Mouse (Mus musculus) T-helper 2 cell (primary cell): ENCODE measurements at regions not wholly inside any gene's neighbourhood (a gene's known extent, or its start where the extent isn't known, plus 50 kb on each side); places are given as distances from the start of the nearest gene placed in this dataset.
"Not testable (repeated sequence)": the region's sequence is repeated elsewhere in the genome, so short reads cannot be mapped to it uniquely, and the experiment has no call there.

Experiments used
- in situ Hi-C: fragments of 300-600 bp; cut with MboI, MseI; formaldehyde crosslinking; loops from one replicate; pipeline ENCODE4 v1.15.1; 2025; ENCODE audit warnings: high pct_unique_total_duplicates

- in situ Hi-C loops = no loop called here
These were observed 388.5 kb upstream of the Klhl29 start for GRCm38 (mm10) chr12:5764026-5764425.

- in situ Hi-C loops = no loop called here
These were observed 386.9 kb upstream of the Klhl29 start for GRCm38 (mm10) chr12:5762306-5762927.

DNA sequence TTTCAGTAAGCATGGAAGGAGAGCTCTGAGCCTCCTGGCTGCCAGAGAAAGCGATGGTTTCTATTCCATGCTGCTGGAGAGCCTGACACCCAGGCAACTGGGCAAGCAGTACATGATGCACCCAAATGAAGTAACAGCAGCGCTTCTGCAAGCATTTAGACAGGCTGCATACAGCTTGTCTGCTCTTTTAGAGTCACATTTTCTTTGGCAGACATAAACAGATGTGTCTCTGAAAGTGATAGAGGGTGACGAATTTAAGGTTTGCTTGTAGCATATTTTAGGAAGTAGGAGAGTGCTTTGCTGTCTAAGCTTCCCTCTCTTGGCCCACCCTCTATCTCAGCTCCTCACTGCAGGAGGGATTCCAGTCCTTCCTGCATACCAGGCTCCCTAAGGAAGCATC is 384.0 kb upstream of the Klhl29 start:
- in situ Hi-C loops = no loop called here

GRCm38 (mm10) chr12:5757766-5758165 is 382.3 kb upstream of the Klhl29 start:
- in situ Hi-C loops = no loop called here

DNA sequence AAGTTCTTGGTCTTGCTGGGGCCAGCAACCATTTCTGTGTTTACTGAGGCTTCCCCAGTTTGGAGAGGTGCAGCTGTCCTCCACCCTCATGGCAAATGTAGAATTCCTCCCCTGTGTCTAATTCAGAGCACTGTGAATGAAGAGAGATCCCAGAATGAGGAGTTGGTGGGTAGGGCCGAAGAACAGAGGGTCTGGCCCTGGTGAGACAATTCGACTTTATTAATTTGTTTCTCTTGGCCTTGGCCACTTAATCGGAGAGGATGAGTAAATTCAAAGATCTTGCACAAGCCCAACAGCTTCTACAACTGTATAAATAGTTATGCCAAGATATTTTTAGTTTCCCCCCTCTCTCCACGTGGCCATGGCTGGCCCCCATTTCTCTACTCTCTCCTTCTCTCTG is 381.9 kb upstream of the Klhl29 start:
- in situ Hi-C loops = no loop called here

GRCm38 (mm10) chr12:5753831-5754230 is 378.3 kb upstream of the Klhl29 start:
- in situ Hi-C loops = no loop called here

DNA sequence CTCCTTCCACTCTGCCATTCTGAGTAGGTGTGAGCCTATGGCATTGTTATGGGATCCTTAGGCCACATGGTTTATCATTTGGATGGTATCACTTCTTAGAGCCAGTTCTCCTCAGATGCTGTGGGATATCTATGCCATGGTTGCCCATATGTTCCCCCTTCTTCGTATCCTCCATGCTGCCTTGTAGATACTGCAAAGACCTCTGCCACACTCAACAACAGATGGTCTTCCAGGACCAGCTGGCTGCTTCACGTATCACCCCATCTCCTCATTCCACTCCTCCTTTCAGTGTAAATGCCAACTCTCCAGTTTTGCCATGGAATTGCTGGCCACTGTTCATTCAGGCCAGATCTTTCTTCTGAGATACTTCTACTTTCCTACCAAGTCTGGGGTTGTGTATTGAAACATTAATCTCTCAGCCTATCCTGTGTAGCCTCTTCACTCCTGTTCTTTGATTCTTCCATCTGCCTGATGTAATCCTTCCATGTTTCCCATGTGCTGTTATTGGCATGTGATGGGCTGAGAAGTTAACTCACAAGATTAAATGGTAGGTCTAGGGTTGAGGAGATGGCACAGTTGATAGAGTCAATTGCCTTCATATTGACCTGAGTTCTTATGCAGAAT is 368.7 kb upstream of the Klhl29 start:
- in situ Hi-C loops = no loop called here

GRCm38 (mm10) chr12:5736066-5736465 is 360.6 kb upstream of the Klhl29 start:
- in situ Hi-C loops = loop anchor here (10.0 kb wide), 1 partner anchor 139 kb away; no protein-coding TSS in a partner anchor

DNA sequence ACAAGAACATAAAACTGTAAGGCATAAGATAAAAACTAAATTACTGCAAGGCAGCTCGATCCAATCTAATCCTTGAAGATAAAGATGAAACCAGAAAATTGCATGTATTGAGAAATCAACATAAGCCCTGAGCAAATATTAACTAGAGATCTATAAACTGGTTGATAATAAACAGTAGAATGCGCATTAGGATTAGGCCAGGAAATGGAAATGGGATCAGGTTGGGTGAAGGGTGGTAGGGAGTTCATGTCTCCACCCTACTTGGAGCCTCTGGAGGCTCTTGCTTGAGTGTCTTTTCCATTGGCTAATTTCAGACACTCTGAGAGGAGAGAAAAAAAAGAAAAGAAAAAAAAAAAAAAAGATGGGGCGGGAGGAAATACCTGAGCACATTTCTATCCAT is 359.4 kb upstream of the Klhl29 start:
- in situ Hi-C loops = loop anchor here (10.0 kb wide), 1 partner anchor 140 kb away; no protein-coding TSS in a partner anchor

DNA sequence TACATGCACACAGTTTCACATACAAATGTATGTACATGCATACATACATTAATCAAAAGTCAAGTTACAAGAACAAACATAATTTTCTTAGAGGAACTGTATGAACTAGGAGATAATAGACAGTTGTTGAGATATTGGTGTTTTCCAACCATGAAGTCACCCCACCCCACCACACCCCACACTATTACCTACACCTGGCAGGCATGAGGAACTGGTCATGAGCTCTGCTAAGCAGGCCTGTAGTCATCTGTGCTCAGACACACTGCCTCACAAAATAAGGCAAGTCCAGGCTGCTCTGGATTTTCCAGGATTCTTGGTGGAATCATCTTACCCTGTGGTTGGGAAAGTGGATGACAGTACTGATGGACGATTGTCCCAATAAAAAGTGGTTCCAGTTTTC is 347.6 kb upstream of the Klhl29 start:
- in situ Hi-C loops = no loop called here

DNA sequence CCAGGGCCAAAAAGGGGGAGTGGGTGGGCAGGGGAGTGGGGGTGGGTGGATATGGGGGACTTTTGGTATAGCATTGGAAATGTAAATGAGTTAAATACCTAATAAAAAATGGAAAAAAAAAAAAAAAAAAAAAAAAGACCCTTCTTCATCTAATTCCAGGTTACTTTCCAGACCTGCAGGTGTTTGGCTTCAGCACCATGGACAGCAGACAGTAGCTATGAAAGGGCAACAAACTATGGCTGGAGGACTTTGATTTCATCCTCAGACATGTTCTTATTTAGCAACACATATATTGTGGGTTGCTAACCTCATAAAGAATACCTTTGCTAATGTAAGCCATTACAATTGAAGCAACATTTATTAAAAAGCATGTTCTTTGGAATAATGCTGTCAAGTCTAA is 342.0 kb upstream of the Klhl29 start:
- in situ Hi-C loops = not testable (repeated sequence)

DNA sequence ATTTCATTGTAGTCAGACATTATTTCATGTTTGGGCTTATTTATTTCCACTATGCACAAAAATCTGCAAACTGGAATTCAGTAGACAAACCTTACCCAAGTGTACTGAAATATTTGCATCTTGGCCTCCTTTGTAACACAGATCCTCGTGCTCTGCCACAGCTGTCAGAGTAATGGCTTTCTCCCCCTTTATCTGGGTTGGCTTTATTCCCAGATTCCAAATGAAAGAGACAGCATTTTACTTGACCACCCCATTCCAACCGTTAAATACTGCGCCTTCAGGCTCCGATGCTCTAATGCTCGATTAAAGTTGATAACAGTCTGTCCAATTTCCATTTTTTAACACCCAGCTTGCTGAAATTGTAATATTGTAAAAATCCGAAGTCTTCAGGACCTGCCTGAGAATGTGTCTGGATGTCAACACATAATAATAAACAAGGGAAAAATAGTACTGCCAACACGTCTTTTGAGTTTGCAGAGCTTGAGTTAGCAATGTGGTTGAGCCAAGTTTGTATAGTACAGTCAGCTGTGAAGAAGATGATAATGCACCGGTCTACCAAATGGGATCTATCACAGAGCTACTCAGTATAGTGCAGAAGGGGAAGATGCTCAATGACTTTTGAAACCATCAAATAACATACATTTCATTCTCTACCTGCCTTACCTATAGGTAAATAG is 323.4 kb upstream of the Klhl29 start:
- in situ Hi-C loops = no loop called here

- in situ Hi-C loops = no loop called here
These were observed 306.7 kb upstream of the Klhl29 start for GRCm38 (mm10) chr12:5682182-5682581.

DNA sequence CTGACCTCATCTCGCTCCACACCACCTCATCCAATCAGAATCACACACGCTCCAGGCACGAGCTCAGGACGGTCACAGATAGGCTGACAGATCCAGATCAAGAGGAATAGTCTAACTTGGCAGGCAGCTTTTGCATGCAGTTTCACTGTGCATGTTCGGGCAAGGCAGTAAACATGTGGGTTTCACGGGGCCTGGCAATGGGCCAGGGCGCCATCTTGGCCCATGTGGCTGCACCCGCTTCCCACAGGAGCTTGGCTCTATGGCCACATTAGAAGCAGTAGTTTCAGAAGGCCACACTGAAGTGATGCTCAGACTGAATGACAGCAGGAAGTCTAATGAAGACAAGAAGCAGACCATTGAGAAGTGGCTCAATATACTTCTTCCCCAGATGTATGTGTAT is 302.6 kb upstream of the Klhl29 start:
- in situ Hi-C loops = not testable (repeated sequence)

DNA sequence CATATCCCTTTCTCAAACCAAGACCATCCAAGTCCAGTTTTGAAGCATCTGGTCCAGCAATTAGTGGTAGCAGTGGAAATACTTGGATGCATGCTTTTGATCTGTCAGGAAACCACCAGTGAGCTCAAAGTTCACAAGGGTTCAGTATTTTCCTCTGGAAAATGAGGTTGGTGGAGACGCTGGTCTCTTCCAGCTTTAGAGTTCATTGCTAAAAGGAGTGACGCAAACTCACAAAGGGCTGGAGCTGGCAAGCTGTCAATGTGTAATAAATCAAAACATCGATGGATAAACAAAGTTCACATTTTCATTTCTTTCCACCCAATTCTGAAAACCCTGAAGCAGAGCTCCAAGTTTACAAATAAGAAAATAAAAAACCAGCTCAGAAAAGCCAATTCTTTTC is 293.0 kb upstream of the Klhl29 start:
- in situ Hi-C loops = no loop called here

GRCm38 (mm10) chr12:5637571-5638275 is 262.2 kb upstream of the Klhl29 start:
- in situ Hi-C loops = no loop called here

DNA sequence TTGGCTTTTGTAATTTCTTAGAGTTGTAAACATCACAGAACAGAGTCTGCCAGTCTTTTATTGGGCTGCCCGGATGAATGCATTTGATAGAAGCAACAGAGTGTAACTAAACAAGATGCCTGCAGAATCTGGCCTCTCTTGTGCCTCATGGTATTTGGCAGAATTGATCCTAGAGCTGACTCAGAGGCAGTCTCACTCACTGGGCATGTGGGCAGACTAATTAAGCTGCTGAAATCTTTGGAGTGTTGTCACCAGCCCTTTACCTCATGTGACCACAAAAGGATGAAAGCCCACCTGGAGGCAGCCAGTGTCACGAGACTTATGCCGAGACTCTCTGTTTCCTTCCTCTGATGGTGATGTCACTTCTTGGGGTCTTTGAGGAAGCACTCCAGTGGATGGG is 258.5 kb upstream of the Klhl29 start:
- in situ Hi-C loops = no loop called here

GRCm38 (mm10) chr12:5601084-5601654 is 225.7 kb upstream of the Klhl29 start:
- in situ Hi-C loops = no loop called here

DNA sequence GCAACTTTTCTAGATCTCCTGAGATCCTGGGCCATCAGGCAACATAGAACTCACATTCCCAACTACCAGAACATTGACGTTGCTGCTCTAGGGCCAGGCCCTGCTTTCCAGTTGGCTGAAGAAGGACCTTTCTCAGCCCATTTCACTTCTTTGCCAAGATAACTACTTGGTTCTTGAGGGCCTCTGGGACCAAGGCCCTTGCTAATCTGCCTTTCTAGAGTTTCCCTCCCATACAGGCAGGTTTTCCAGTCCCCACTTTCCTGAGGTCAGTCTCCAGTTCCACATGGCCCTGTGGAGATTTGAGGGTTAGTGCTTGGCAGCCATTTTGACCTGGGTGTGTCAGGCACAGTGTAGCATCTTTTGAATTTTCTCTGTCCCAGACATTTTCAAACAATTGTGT is 223.9 kb upstream of the Klhl29 start:
- in situ Hi-C loops = no loop called here

- in situ Hi-C loops = no loop called here
These were observed 223.5 kb upstream of the Klhl29 start for GRCm38 (mm10) chr12:5598961-5599360.

GRCm38 (mm10) chr12:5572831-5573230 is 197.3 kb upstream of the Klhl29 start:
- in situ Hi-C loops = no loop called here

DNA sequence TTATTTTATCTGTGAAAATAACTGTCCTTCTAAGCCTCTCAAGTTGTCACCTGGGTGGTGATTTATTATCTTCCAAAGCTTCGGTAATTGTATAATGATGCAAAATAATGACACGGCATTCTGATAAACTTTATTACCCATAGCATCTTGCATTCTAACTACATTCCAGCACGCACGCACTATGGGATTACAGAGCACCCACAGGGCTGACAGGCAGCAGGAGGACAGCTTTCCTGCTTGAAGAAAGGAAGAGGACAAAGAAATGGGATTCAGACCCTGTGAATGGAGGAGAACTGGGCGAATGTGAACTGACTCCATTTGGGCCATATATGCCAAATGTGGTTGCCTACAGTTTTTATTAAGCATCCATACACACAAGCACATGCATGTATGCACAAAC is 193.5 kb upstream of the Klhl29 start:
- in situ Hi-C loops = no loop called here
